Mouse (Mus musculus): ENCODE measurements around the gene Gng13. TPM values are rescaled to one million over a fixed set of nuclear protein-coding genes. Genes with fewer than 3 reads are reported as not detected.

Gene Gng13
- polyA plus RNA-seq (2015; fragmentation: Nextera tagmentation; extraction: Ambion mirVana), result 3.8 and 4.4 TPM in 2 replicates

- Histone ChIP-seq H3K9ac (replicated peaks; ENCODE audit: low read depth) (no peak within 1 kb of the TSS), H3K9me3 (ENCODE audit: low read length) (no peaks in the 10 kb centered on the region), H3K4me3 (ENCODE audit: low read depth, low read length) (peak within 1 kb of the TSS; percentile 31), H3K4me2 (replicated peaks; ENCODE audit: low read depth, low read length) (peak within 1 kb of the TSS; percentile 64), H3K27me3 (replicated peaks; ENCODE audit: insufficient read depth, low read length) (0 out of 2 replicates have a peak, but pooled peaks cover 3% of the 10 kb centered on the region), H3K4me1 (ENCODE audit: insufficient read depth, low read depth, low read length) (no peaks in the 10 kb centered on the region), H3K27ac (ENCODE audit: low read length) (no peak within 1 kb of the TSS), H3K36me3 (ENCODE audit: insufficient read depth, low read length) (no peaks in the 10 kb centered on the region)
- WGBS, result 2% methylated on average over 38 of the region's 45 CpGs
- ATAC-seq (peak; percentile 67), DNase-seq (ENCODE audit: low spot score) (peak; percentile 31)
- TF ChIP-seq CTCF (IDR thresholded peaks at IDR 0.05) (no peak), EP300 (IDR thresholded peaks at IDR 0.05) (no peak)
Observed at GRCm38 (mm10) chr17:25716711-25717637, at the start of gene Gng13. Gene Gng13 (plus strand): TSS chr17:25717171.

- no peak for TF ChIP-seq CTCF (IDR thresholded peaks at IDR 0.05)
- TF ChIP-seq EP300 (IDR thresholded peaks at IDR 0.05), result no peak
- Histone ChIP-seq H3K4me3 (ENCODE audit: low read depth, low read length) (no peak overlapping the region), H3K27me3 (replicated peaks; ENCODE audit: insufficient read depth, low read length) (no peaks in the 10 kb centered on the region), H3K27ac (ENCODE audit: low read length) (no peak overlapping the region), H3K9ac (replicated peaks; ENCODE audit: low read depth) (no peak overlapping the region), H3K36me3 (ENCODE audit: insufficient read depth, low read length) (no peaks in the 10 kb centered on the region), H3K9me3 (ENCODE audit: low read length) (no peaks in the 10 kb centered on the region), H3K4me1 (ENCODE audit: insufficient read depth, low read depth, low read length) (no peaks in the 10 kb centered on the region), H3K4me2 (replicated peaks; ENCODE audit: low read depth, low read length) (no peak overlapping the region)
- WGBS, result 73% methylated on average over 7 of the region's 7 CpGs
- no peak for ATAC-seq
- DNase-seq (ENCODE audit: low spot score), result no peak
Observed at GRCm38 (mm10) chr17:25668481-25669055, 48.4 kb upstream of the Gng13 start.

DNA sequence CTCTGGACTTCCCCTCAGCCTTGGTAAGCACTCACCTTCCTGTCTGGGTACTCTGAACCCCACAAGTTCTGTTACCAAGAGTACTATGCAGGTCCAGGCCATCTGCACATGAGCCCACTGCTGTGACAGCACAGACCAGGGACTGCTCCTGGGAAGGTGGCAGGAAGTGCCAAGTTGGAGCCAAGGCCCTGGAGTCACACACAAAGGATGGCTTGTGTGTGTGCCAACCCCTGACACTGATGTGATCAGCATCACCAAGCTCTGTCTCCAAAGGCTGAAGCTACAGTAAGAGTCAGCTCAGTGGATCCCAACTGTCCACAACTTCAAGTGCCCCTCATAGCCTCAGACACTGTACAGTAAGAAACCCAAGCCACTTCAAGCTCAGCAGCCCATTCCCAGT lies 44.0 kb upstream of the Gng13 start:
- no peak overlapping the region for H3K27ac ChIP-seq (ENCODE audit: low read length)

DNA sequence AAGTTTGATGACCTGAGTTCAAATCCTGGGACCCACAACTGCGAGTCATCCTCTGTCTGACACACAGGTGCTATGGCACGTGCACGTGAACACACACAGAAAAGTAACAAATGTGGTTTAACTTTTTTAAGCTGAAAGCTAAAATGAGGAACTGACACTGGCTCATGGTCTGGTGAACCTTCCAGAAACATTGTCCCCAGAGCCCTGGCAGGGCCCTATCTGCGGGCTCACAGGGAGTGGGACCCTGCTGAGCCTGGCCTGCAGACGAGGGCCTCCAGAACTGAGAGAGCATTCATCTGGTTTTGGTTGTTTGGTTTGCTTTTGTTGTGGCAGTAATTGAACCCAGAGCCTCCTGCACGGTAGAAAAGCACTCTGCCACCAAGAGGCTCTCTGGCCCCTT lies 39.0 kb upstream of the Gng13 start:
- no peaks in the 10 kb centered on the region for H3K36me3 ChIP-seq (ENCODE audit: insufficient read depth, low read length)
- H3K4me1 ChIP-seq (ENCODE audit: insufficient read depth, low read depth, low read length), result no peaks in the 10 kb centered on the region
- WGBS, result 60% methylated on average over 6 of the region's 6 CpGs
- DNase-seq (ENCODE audit: low spot score) (no peak), ATAC-seq (no peak)
- no peak overlapping the region for H3K27ac ChIP-seq (ENCODE audit: low read length)
- TF ChIP-seq CTCF (IDR thresholded peaks at IDR 0.05) (no peak), EP300 (IDR thresholded peaks at IDR 0.05) (no peak)
- no peak overlapping the region for H3K9ac ChIP-seq (replicated peaks; ENCODE audit: low read depth)
- no peak overlapping the region for H3K4me3 ChIP-seq (ENCODE audit: low read depth, low read length)
- H3K27me3 ChIP-seq (replicated peaks; ENCODE audit: insufficient read depth, low read length), result no peaks in the 10 kb centered on the region
- H3K4me2 ChIP-seq (replicated peaks; ENCODE audit: low read depth, low read length), result no peak overlapping the region
- no peaks in the 10 kb centered on the region for H3K9me3 ChIP-seq (ENCODE audit: low read length)

More for the DNA sequence above, 44.0 kb upstream of the Gng13 start:
- Histone ChIP-seq H3K4me1 (ENCODE audit: insufficient read depth, low read depth, low read length) (no peaks in the 10 kb centered on the region), H3K36me3 (ENCODE audit: insufficient read depth, low read length) (no peaks in the 10 kb centered on the region), H3K9ac (replicated peaks; ENCODE audit: low read depth) (no peak overlapping the region), H3K4me3 (ENCODE audit: low read depth, low read length) (no peak overlapping the region), H3K9me3 (ENCODE audit: low read length) (no peaks in the 10 kb centered on the region), H3K27me3 (replicated peaks; ENCODE audit: insufficient read depth, low read length) (no peaks in the 10 kb centered on the region), H3K4me2 (replicated peaks; ENCODE audit: low read depth, low read length) (no peak overlapping the region)
- no peak for ATAC-seq
- TF ChIP-seq EP300 (IDR thresholded peaks at IDR 0.05), result no peak
- no peak for TF ChIP-seq CTCF (IDR thresholded peaks at IDR 0.05)
- DNase-seq (ENCODE audit: low spot score), result no peak

GRCm38 (mm10) chr17:25679818-25680217 lies 37.2 kb upstream of the Gng13 start:
- no peaks in the 10 kb centered on the region for H3K27me3 ChIP-seq (replicated peaks; ENCODE audit: insufficient read depth, low read length)
- H3K9ac ChIP-seq (replicated peaks; ENCODE audit: low read depth), result no peak overlapping the region
- no peak overlapping the region for H3K4me3 ChIP-seq (ENCODE audit: low read depth, low read length)
- DNase-seq (ENCODE audit: low spot score) (no peak), ATAC-seq (no peak)
- H3K36me3 ChIP-seq (ENCODE audit: insufficient read depth, low read length), result no peaks in the 10 kb centered on the region
- no peaks in the 10 kb centered on the region for H3K4me1 ChIP-seq (ENCODE audit: insufficient read depth, low read depth, low read length)
- no peak overlapping the region for H3K4me2 ChIP-seq (replicated peaks; ENCODE audit: low read depth, low read length)
- no peak overlapping the region for H3K27ac ChIP-seq (ENCODE audit: low read length)
- H3K9me3 ChIP-seq (ENCODE audit: low read length), result no peaks in the 10 kb centered on the region
- TF ChIP-seq EP300 (IDR thresholded peaks at IDR 0.05) (no peak), CTCF (IDR thresholded peaks at IDR 0.05) (no peak)
- WGBS, result 16% methylated on average over 5 of the region's 5 CpGs

DNA sequence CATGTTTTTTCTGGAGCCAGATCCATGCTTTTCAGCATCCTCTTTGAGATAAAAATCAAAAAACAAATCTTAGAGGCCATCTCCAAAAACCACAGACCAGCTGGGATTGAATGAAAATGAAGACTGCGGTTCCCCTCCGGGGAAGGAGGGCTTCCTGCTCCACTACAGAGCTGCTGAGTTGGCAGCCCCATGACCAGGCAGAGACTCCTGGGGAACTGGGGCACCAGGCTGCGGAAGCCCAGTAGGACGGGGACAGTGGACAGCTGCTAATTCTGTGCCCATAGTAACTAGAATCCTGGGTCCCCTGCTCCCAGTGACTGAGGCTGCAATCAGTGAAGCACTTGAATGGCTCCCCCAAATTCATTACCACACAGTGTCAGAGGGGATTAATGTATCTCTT lies 35.3 kb upstream of the Gng13 start:
- Histone ChIP-seq H3K27ac (ENCODE audit: low read length) (no peak overlapping the region), H3K4me3 (ENCODE audit: low read depth, low read length) (no peak overlapping the region), H3K9me3 (ENCODE audit: low read length) (no peaks in the 10 kb centered on the region), H3K27me3 (replicated peaks; ENCODE audit: insufficient read depth, low read length) (no peaks in the 10 kb centered on the region), H3K4me1 (ENCODE audit: insufficient read depth, low read depth, low read length) (no peaks in the 10 kb centered on the region), H3K9ac (replicated peaks; ENCODE audit: low read depth) (no peak overlapping the region), H3K36me3 (ENCODE audit: insufficient read depth, low read length) (no peaks in the 10 kb centered on the region), H3K4me2 (replicated peaks; ENCODE audit: low read depth, low read length) (no peak overlapping the region)
- WGBS, result 72% methylated on average over 4 of the region's 4 CpGs
- no peak for ATAC-seq
- TF ChIP-seq CTCF (IDR thresholded peaks at IDR 0.05), result no peak
- TF ChIP-seq EP300 (IDR thresholded peaks at IDR 0.05), result no peak
- DNase-seq (ENCODE audit: low spot score), result no peak

Data from lung, postnatal 0 days (tissue).